Mouse (Mus musculus) testis, adult 2 months (tissue): Measurements from ENCODE around the gene Cul7.

Experiments used
- CTCF ChIP-seq: fragments of 200-500 bp; IDR thresholded peaks from 2 replicates; pipeline ENCODE4 v1.5.1; 2012; ENCODE audit warnings: low read depth, mild to moderate bottlenecking, inconsistent platforms, low read length, moderate library complexity; ENCODE audit not compliant: control insufficient read depth, insufficient read depth, insufficient replicate concordance
- POLR2A ChIP-seq: fragments of 200-500 bp; IDR thresholded peaks from 2 replicates; pipeline ENCODE4 v1.6.1; 2012; ENCODE audit warnings: low read depth, mild to moderate bottlenecking, inconsistent platforms, low read length, moderate library complexity; ENCODE audit not compliant: control insufficient read depth

DNA sequence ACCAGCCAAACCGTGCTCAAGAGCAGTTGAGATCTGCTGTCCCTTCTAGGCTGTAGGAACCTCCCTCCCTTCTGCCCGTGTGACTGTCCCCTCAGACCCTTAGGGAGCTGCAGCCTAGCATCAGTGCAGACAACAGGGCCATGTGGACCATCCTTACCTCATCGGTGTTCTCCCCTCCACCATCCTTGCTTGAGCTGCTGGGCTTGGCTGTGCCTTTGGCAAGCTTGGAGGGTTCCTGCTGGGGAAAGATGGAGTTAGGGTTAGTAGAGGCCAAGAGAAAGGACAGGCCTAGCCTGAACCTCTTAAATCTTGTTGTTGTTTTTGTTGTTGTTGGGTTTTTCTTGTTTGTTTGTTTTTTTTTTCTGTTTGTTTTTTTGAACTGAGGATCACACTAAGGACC, 49.8 kb downstream of the Cul7 start:
- TF ChIP-seq CTCF (no peak), POLR2A (no peak)
